Mouse (Mus musculus) lung, adult 2 months (tissue): Measurements from ENCODE around the gene Agfg1.

Experiments used
- CTCF ChIP-seq: fragments of 200-500 bp; IDR thresholded peaks from 2 replicates; pipeline ENCODE4 v1.5.1; 2011; ENCODE audit warnings: mild to moderate bottlenecking, low read length, control low read depth; ENCODE audit not compliant: insufficient read depth
- POLR2A ChIP-seq: fragments of 200-500 bp; IDR thresholded peaks from 2 replicates; pipeline ENCODE4 v1.6.1; 2011; ENCODE audit warnings: low read depth, mild to moderate bottlenecking, control low read depth, low read length, borderline replicate concordance; ENCODE audit errors: extremely low read depth

GRCm38 (mm10) chr1:82825256-82825655 is 14.0 kb upstream of the Agfg1 start:
- TF ChIP-seq CTCF (no peak), POLR2A (no peak)
